Mouse (Mus musculus) megakaryocyte progenitor cell, adult 5-6 weeks (primary cell): ENCODE results near the gene Baiap2l1. TPM values are rescaled to one million over a fixed set of nuclear protein-coding genes. Genes with fewer than 3 reads are reported as not detected.

ENCODE experiments used
- ATAC-seq: replicated peaks from 2 replicates; pipeline ENCODE4 v1.8.0; 2016; ENCODE audit warnings: mild to moderate bottlenecking, moderate TSS enrichment, inconsistent platforms; ENCODE audit not compliant: poor library complexity
- total RNA-seq, 2 experiments: library from RNA; stranded (forward) in 1 of 2; stranded (reverse) in 1 of 2; fragments of 157-497, 149-512 nt in 1 of 2; fragments of 200-1000 nt in 1 of 2; gene quantifications; 2 replicates each; pipeline versions ENCODE4 v1.2.3 to v1.2.4; 2015 to 2017

Gene Baiap2l1
- total RNA-seq, 2 experiments from 2014 or later: not detected

DNA sequence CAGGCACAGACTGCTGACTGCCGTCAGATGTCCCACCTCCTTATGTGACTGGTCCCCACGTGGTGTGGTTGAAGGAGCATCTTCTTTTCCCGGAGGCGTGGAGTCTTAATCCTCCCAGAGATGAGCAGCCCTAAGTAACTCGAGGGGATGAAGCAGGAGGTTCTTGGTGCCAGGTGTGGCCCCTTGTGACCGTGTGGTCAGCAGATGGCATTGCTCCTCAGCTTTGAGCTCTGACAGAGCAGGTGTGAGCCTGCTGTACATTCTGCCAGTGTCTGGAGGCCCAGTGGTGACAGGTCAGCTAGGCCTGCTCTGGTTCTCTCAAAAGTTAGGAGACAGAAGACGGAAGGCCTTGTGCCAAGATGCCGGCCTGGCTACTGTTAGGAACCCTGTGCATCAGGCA, 97.4 kb downstream of the Baiap2l1 start:
- no peak for ATAC-seq

- ATAC-seq: no peak
These were observed 98.7 kb downstream of the Baiap2l1 start for GRCm38 (mm10) chr5:144259228-144259627.

GRCm38 (mm10) chr5:144258687-144259086, 99.2 kb downstream of the Baiap2l1 start:
- no peak for ATAC-seq

DNA sequence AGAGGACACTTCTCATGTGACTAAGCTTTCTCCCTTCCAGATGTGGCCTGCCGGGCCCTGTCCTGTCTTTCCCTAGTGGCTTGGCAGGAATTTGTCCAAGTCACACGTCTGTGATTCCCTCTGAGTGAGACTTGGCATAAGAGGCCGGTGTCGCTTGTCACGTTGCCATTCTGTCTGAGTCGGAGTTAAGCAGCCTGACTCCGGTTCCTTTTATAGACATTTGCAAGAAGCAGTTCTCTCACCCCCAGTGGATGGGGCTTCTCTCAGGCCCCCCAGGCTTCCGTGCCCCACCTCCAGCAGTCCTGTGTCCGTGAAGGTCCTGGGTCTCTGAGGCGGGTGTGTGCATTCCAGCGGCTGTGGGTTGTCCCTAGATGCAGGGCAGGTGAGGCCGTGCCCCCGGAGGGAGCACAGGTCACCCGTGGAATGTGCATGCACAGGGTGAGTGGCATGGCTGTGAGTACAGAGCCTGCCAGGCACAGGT, 99.7 kb downstream of the Baiap2l1 start:
- ATAC-seq: no peak

- no peak for ATAC-seq
These were observed 100.3 kb downstream of the Baiap2l1 start for GRCm38 (mm10) chr5:144257451-144258110.

DNA sequence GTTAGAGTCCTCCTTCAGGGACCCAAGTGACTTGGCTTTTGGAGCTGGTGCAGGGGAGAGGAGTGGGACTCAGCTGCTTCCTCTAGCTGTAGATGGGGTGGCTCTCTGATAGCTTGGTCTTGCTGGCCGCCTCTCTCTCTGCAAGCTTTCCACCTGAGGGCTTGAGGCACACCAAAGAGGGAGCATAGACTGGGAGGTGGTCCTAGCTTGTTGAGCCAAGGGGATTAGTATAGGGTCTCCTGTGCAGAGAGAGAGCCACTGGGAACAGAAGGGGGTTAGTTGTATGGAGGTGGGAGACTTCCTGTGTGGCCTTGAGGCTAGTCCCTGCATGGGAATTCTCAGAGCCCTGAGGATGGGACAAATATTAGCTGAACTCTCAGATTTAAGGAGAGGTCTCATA, 101.0 kb downstream of the Baiap2l1 start:
- no peak for ATAC-seq

GRCm38 (mm10) chr5:144256541-144256870, 101.4 kb downstream of the Baiap2l1 start:
- peak; percentile 5 for ATAC-seq

DNA sequence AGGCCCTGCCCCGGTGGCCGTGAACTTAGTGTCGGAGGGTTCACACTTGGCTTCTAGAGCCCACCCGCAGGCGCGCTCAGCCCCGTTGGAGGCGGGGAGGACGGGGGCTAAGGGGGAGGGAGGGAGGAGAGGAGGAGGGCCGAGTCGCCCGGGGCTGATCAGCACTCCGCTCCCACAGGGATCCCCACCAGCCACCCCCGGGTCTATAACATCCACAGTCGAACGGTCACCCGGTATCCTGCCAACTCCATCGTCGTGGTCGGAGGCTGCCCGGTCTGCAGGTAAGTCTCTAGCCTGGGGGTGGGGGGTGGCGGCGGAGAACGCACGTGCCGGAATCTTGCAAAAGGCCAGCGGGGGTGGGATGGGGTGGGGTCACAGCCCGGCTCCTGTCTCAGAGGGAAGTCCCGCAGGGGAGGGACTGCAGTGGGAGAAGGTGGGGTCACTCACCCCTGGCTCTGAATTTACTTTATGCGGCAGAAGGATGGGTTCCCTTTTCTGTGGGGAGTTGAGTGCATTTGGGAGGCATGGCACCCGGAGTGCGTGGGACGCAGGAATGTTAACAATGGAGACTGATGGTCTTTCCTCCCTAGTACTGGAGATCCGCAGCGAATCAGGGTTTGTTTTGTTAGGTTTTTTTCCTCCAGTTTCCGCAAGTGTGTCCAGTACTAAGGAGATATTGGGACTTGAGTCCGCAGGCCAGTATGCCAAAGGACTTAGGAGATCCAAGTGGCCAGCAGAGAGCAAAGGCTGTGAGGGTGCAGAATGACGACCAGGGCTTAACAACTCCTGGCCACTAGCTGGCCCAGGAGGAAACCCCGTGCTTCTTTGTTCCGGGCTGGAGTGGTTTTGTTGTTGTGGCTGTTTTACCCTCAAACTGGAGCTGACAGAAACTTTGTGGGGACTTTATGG, 102.0 kb downstream of the Baiap2l1 start:
- ATAC-seq: peak; percentile 24

DNA sequence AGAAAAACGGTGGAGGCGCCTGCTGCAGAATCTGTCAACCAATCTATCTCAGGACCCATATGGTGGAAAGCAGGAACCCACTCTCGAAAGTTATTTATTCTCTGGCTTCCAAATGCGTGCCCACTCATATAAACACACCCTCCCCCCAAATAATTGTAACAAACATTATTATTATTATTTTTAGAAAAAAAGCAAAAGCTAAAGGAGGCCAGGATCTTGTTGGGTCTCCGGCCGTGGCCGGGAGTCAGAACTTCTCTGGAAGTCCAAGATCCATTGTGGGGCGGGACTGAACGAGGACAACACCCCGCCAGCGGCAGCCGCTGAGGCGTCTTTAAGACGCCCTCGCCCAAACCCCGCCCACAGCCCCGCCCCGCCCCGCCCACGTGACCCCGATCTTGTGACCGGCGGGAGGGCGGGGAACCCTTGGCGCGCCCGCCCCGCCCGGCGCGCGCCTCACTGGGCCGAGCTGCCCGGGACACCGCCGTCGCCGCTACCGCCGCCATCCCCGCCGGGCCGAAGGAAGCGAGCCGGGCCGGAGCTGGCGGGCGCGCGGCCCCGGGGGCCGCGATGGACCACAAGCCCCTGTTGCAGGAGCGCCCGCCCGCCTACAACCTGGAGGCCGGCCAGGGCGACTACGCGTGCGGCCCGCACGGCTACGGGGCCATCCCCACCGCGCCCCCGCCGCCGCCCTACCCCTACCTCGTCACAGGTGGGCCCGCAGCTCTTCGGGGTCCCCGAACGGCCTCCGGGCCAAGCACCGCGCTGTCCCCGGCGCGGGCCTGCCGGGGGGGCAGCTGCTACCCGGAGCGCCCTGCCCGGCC, 102.9 kb downstream of the Baiap2l1 start:
- peak; percentile 45 for ATAC-seq

DNA sequence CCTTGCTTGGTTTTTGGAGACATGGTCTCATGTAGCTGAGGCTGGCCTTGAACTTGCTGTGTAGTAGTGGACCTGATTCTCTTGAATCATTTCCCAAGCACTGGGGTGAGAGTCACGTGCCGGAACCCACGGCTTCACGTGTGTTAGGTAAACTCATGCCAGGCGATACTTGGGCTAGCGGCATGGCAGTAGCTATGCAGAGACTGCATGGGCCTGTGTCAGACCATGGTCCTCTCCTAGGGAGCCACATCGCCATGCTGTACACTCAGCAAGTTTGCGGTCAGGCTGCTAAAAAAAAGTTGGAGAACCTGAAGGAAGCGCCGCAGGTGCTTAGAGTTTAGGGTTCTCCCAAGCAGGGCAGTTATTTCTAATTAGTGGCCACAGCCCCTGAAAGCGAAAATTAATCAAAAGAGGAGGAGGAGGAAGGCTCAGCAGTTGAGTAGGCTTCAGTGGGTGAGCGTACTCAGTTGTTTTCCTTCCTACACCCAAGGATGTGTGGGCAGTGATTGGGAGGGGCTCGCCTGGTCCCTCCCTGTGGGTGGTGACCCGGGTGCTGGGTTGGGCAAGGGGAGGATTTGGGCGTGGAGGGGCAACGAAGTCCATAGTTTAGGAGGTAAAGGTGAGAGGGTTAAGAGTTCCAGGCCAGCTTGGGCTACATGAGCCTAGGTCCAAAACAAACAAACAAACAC, 103.6 kb downstream of the Baiap2l1 start:
- ATAC-seq: peak; percentile 48

DNA sequence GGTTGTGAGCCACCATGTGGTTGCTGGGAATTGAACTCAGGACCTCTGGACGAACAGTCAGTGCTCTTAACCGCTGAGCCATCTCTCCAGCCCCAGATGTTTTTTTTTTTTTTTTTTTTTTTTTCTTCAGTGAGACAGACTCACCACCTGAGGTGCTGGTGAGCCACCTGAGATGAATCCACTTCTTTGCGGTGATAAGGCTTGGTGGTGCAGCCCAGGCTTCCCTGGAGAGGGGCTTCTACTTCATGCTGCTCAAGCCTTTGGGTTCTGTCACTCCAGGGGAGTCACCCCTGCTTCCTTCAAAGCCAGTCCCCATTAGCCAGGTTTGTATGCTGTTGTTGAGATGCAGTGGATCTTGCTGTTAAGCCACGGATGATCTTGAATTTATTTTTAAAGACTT, 104.7 kb downstream of the Baiap2l1 start:
- ATAC-seq: no peak

- ATAC-seq: peak; percentile 14
These were observed 105.9 kb downstream of the Baiap2l1 start for GRCm38 (mm10) chr5:144251876-144252577.

- ATAC-seq: no peak
These were observed 108.0 kb downstream of the Baiap2l1 start for GRCm38 (mm10) chr5:144249871-144250270.

GRCm38 (mm10) chr5:144247906-144248585, 109.9 kb downstream of the Baiap2l1 start:
- ATAC-seq: peak; percentile 69

- no peak for ATAC-seq
These were observed 110.6 kb downstream of the Baiap2l1 start for GRCm38 (mm10) chr5:144247307-144247706.

DNA sequence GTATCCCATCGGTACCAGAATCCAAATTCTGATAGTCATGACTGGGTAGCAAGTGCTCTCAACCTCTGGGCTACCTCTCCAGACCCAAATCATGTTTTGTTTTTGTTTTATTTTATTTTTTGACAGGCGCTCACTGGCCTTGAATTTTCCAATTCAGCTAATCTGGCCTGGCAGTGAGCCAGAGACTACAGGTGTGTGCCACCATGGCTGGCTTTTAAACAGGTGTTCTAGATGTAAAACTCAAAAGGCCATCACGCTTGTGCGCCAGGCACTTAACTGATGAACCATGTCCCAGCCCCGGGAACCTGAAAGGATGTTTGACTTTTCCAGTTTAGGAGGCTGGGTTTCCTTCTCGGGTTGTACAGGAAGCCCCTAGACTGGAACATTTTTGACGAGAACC, 111.2 kb downstream of the Baiap2l1 start:
- ATAC-seq: no peak

DNA sequence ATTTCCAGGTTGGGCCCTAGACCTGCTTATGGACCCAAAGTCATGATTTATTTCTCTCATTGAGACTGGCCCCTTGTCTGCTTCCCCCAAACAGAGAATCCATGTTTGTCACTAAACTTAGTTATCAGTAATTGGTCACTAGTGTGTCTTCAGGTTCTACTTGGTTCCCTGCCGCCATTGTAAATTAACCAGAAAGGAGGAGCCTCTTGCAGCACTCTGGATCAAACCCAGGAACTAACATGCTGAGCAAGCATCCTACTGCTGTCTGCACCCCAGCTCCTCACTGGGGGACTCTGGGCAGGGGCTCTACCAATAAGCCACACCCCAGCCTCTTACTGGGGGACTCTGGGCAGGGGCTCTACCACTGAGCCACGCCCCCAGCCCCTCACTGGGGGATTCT, 112.3 kb downstream of the Baiap2l1 start:
- no peak for ATAC-seq

- ATAC-seq: no peak
These were observed 113.9 kb downstream of the Baiap2l1 start, which contains the start of gene Bri3 for GRCm38 (mm10) chr5:144243901-144244487. Gene Bri3, plus strand, starts transcription at chr5:144244437.

DNA sequence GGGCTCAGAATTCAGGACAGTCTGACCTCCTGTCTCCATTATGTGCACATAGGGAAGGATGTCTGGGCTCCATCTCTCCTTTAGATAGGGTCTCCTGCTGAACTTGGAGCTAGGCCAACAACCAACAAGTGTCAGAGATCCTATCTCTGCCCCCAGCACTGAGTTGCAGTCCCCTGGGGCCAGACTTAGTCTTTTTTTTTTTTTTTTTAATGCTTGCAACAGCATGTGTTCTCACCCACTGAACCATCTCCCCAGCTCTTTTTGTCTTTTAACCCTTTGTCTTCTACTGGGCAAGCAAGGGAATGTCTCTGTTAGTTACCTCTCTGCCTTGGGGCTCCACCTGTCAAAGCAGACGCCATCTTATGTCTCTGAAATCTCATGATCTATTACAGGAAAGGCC, 118.9 kb downstream of the Baiap2l1 start:
- no peak for ATAC-seq
